Mouse (Mus musculus) hindbrain, embryonic 11.5 days (tissue): ENCODE results near the gene Ccdc162. TPM values are rescaled to one million over a fixed set of nuclear protein-coding genes. Genes with fewer than 3 reads are reported as not detected.

Experiments used
- ATAC-seq: fragments of 200-750 bp; cut with Nextera tagmentation; 2 replicates; pipeline ENCODE4 v1.8.0; 2017; ENCODE audit warnings: mild to moderate bottlenecking, moderate TSS enrichment, moderate library complexity; ENCODE audit not compliant: low FRiP score
- DNase-seq: peaks from one replicate; pipeline ENCODE4 v3.0.0-alpha.2; 2015; ENCODE audit warnings: low spot score
- H3K27ac ChIP-seq: fragments of 300-500 bp; sonication (generic); 2 replicates; pipeline ENCODE4 v1.5.1; 2014; ENCODE audit warnings: mild to moderate bottlenecking, low read depth, low read length
- H3K27me3 ChIP-seq: fragments of 300-500 bp; sonication (generic); 2 replicates; pipeline ENCODE4 v1.6.1; 2014; ENCODE audit warnings: mild to moderate bottlenecking, low read length, moderate library complexity, mixed read lengths; ENCODE audit not compliant: control insufficient read depth, insufficient read depth
- H3K36me3 ChIP-seq: fragments of 300-500 bp; sonication (generic); 2 replicates; pipeline ENCODE4 v1.6.1; 2014; ENCODE audit warnings: mild to moderate bottlenecking, low read length, moderate library complexity, mixed read lengths; ENCODE audit not compliant: control insufficient read depth, insufficient read depth
- H3K4me1 ChIP-seq: fragments of 300-500 bp; sonication (generic); replicated peaks from 2 replicates; pipeline ENCODE4 v1.6.1; 2014; ENCODE audit warnings: low read length, mixed read lengths; ENCODE audit not compliant: control insufficient read depth, insufficient read depth
- H3K4me2 ChIP-seq: fragments of 300-500 bp; sonication (generic); replicated peaks from 2 replicates; pipeline ENCODE4 v1.6.1; 2014; ENCODE audit warnings: mild to moderate bottlenecking, low read depth, low read length
- H3K4me3 ChIP-seq: fragments of 300-500 bp; sonication (generic); 2 replicates; pipeline ENCODE4 v1.5.1; 2014; ENCODE audit warnings: low read depth, low read length
- H3K9ac ChIP-seq: fragments of 300-500 bp; sonication (generic); 2 replicates; pipeline ENCODE4 v1.6.1; 2014; ENCODE audit warnings: low read depth, low read length
- H3K9me3 ChIP-seq: fragments of 300-500 bp; sonication (generic); 2 replicates; pipeline ENCODE4 v1.6.1; 2016; ENCODE audit warnings: low read length; ENCODE audit not compliant: control insufficient read depth
- WGBS: fragments of 180-500 bp; shearing (Covaris S2); extraction: QIAGEN DNeasy Blood & Tissue Kit; methylation state at CpG from one replicate; pipeline ENCODE4 v1.1.7; 2014; 5-methylcytosine and 5-hydroxymethylcytosine counted together
- polyA plus RNA-seq: library from polyadenylated mRNA; unstranded; fragments of >200 nt; fragmentation: Nextera tagmentation; extraction: Ambion mirVana; gene quantifications from 2 replicates; pipeline ENCODE4 v1.2.1, GENCODE M21; 2014

Ccdc162 gene
- polyA plus RNA-seq, 1 experiment from 2014 or later: 0.74 TPM

DNA sequence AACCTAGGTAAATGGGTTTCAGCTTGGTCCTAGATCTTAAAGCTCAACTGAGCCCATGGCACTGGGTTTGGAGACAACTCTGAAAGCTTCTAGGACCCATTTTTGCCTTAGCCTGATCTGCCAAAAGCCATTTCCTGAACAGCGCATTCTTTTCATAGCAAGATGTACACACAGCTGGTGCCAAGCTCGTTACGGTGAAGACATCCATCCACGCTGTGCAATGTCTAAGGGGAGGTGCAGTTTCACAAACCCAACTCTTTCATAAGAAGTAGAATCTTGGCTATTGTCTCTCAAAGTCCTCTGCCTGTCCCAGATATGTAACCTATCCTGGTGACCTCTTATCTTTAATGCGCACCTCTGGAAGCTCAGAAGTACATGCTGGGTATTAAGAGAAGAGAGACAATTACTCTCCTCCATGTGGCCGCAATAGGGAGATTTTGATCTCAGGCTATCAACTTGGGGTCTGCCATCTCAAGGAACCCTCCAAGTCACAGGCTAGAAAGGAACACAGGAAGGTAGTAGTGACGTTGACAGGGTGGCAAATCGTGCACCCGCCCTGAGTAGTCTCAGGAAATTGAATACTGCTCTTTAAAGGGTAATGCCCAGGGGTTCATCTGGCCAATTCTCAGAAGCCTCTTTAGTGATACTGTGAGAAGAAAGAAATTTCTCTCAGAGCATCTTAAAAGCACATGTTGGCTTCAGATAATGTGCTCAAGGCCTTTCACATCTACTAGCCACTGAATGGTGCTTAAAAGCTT lies 81.0 kb downstream of the Ccdc162 start:
- no peak overlapping the region for H3K4me2 ChIP-seq
- H3K27ac ChIP-seq: no peak overlapping the region
- H3K9ac ChIP-seq: no peak overlapping the region
- no peaks in the 10 kb centered on the region for H3K4me1 ChIP-seq
- ATAC-seq (no peak), DNase-seq (no peak)
- no peaks in the 10 kb centered on the region for H3K9me3 ChIP-seq
- H3K4me3 ChIP-seq: no peak overlapping the region
- no peaks in the 10 kb centered on the region for H3K27me3 ChIP-seq
- 81% methylated on average over 9 of the region's 9 CpGs for WGBS
- no peaks in the 10 kb centered on the region for H3K36me3 ChIP-seq

- no peak for ATAC-seq
- DNase-seq: no peak
- no peaks in the 10 kb centered on the region for H3K27me3 ChIP-seq
- WGBS: 92% methylated on average over 11 of the region's 11 CpGs
- no peaks in the 10 kb centered on the region for H3K4me1 ChIP-seq
- H3K36me3 ChIP-seq: no peaks in the 10 kb centered on the region
- H3K27ac ChIP-seq: no peak overlapping the region
- no peak overlapping the region for H3K9ac ChIP-seq
- H3K4me3 ChIP-seq: no peak overlapping the region
- no peaks in the 10 kb centered on the region for H3K9me3 ChIP-seq
- H3K4me2 ChIP-seq: no peak overlapping the region
These were observed 82.6 kb downstream of the Ccdc162 start for GRCm38 (mm10) chr10:41633801-41634200.

DNA sequence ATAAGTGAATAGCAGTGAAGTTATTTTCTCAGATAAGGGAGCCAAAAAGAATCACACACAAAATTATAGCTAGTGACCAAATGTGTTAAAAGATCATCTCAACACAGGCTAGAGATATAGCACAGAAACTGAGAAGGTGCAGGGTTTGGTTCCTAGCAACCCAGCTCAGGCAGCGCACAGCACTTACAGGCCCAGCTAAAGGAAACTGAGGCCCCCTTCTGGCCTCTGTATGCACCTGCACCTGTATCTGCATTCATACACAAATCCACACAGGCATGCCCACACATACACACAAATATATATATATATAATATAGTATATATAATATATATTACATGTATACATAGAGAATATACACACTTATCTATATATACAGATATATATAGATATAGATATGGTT lies 84.4 kb downstream of the Ccdc162 start:
- Histone ChIP-seq H3K9me3 (no peaks in the 10 kb centered on the region), H3K27ac (no peak overlapping the region), H3K9ac (no peak overlapping the region), H3K36me3 (no peaks in the 10 kb centered on the region), H3K27me3 (no peaks in the 10 kb centered on the region), H3K4me2 (no peak overlapping the region), H3K4me1 (no peaks in the 10 kb centered on the region), H3K4me3 (no peak overlapping the region)
- DNase-seq (no peak), ATAC-seq (no peak)
- 94% methylated on average over 1 of the region's 1 CpGs for WGBS

DNA sequence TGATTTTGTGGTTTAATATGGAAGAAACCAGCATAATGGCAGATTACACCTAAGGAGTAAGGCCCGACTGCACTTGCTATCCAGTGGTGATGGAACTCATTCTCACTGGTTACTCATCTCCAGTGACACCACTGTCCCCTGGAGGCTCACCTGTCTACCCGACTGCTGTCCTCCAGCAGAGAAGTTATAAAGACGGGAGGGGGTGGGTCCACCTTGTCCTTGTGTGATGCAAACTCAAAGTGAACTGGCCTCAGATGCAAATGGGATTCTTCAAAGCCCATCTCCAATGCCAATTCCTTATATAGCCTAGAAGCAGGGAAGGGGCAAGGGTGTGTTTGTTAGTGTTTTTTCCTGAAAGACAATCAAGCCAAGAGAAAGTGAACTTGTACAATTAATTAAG lies 89.4 kb downstream of the Ccdc162 start:
- Histone ChIP-seq H3K4me2 (no peak overlapping the region), H3K9ac (no peak overlapping the region), H3K27ac (no peak overlapping the region), H3K4me3 (no peak overlapping the region), H3K27me3 (no peaks in the 10 kb centered on the region), H3K9me3 (no peaks in the 10 kb centered on the region), H3K4me1 (no peaks in the 10 kb centered on the region), H3K36me3 (no peaks in the 10 kb centered on the region)
- WGBS: 72% methylated on average over 3 of the region's 3 CpGs
- ATAC-seq (no peak), DNase-seq (no peak)

GRCm38 (mm10) chr10:41619988-41620387 lies 96.4 kb downstream of the Ccdc162 start:
- no peak overlapping the region for H3K4me3 ChIP-seq
- WGBS: 94% methylated on average over 2 of the region's 2 CpGs

DNA sequence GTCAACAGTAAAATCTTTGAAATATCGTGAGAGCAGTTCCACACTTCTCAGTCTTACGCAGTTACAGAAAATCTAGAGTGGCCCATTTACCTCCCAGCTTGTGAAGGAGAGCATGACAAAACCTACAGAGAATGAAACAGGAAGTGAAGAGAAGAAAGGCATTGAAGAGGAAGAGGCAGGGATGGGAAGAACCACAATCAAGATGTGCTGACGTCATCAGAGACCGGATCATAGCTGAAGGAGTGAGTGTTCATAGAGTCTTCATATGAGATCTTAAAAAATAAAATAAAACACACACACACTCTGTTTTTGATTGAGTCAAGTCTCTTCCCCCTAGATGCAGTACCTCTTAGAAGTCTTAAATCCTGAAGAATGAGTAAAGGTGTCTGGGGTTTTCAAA lies 100.9 kb downstream of the Ccdc162 start:
- Histone ChIP-seq H3K4me3 (no peak overlapping the region), H3K4me1 (no peaks in the 10 kb centered on the region), H3K36me3 (no peaks in the 10 kb centered on the region), H3K27ac (no peak overlapping the region), H3K27me3 (no peaks in the 10 kb centered on the region), H3K4me2 (no peak overlapping the region), H3K9ac (no peak overlapping the region), H3K9me3 (no peaks in the 10 kb centered on the region)
- ATAC-seq (no peak), DNase-seq (no peak)
- 92% methylated on average over 4 of the region's 4 CpGs for WGBS

More at GRCm38 (mm10) chr10:41619988-41620387, 96.4 kb downstream of the Ccdc162 start:
- DNase-seq: no peak
- Histone ChIP-seq H3K9me3 (no peaks in the 10 kb centered on the region), H3K27ac (no peak overlapping the region), H3K9ac (no peak overlapping the region), H3K36me3 (no peaks in the 10 kb centered on the region), H3K4me1 (no peaks in the 10 kb centered on the region), H3K4me2 (no peak overlapping the region), H3K27me3 (no peaks in the 10 kb centered on the region)
- no peak for ATAC-seq

DNA sequence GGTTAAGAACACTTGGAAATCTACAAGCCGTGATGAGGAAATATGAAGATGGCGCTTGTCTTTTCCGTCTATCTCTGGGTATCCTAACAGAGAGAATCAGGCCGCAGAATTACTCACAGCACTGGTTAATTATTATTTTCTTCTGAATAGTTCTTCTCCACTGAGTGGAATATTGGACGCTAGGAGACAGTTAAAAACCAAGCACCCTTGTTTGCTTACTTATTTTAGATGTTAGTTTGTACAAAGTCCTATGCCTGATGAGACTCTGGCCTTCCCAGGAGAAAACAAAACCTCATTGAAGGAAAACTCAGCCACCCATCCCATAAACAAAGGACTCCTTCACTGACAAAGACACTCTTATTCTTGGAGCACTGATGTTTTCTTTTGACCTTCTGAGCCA lies 104.5 kb downstream of the Ccdc162 start:
- H3K9me3 ChIP-seq: no peaks in the 10 kb centered on the region
- no peak for DNase-seq
- 81% methylated on average over 5 of the region's 5 CpGs for WGBS

DNA sequence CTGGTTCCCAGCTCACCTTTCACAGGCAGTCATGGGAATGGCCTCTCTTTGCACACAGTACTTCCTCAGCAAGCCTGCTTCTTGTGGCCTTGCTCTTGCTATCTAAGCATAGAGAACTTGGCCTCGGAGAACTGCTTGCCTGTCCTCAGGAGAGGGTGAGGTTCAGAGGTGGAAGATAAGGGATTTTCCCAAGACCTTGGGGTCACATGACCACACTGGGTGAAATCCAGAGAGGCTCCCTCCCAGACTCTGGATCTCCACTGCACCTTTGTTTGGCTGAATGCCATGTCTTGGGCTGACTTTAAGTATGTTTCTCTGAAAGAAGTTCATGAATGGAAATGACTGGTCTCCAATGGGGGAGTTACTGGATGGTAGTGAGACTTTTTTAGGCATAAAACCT lies 107.0 kb downstream of the Ccdc162 start:
- Histone ChIP-seq H3K36me3 (no peaks in the 10 kb centered on the region), H3K4me2 (no peak overlapping the region), H3K27me3 (no peaks in the 10 kb centered on the region), H3K9ac (no peak overlapping the region), H3K4me1 (no peaks in the 10 kb centered on the region), H3K9me3 (no peaks in the 10 kb centered on the region), H3K27ac (no peak overlapping the region), H3K4me3 (no peak overlapping the region)
- 94% methylated on average over 1 of the region's 1 CpGs for WGBS
- no peak for ATAC-seq
- no peak for DNase-seq

More for the DNA sequence above, 104.5 kb downstream of the Ccdc162 start:
- H3K4me1 ChIP-seq: no peaks in the 10 kb centered on the region
- H3K4me2 ChIP-seq: no peak overlapping the region
- no peaks in the 10 kb centered on the region for H3K27me3 ChIP-seq
- ATAC-seq: no peak
- no peaks in the 10 kb centered on the region for H3K36me3 ChIP-seq
- H3K27ac ChIP-seq: no peak overlapping the region
- H3K4me3 ChIP-seq: no peak overlapping the region
- H3K9ac ChIP-seq: no peak overlapping the region

- WGBS: 89% methylated on average over 3 of the region's 3 CpGs
- Histone ChIP-seq H3K27me3 (no peaks in the 10 kb centered on the region), H3K36me3 (no peaks in the 10 kb centered on the region), H3K4me3 (no peak overlapping the region), H3K9ac (no peak overlapping the region), H3K4me1 (no peaks in the 10 kb centered on the region), H3K27ac (no peak overlapping the region), H3K4me2 (no peak overlapping the region), H3K9me3 (no peaks in the 10 kb centered on the region)
- ATAC-seq (no peak), DNase-seq (no peak)
These were observed 107.9 kb downstream of the Ccdc162 start for GRCm38 (mm10) chr10:41608485-41608884.
